Mouse (Mus musculus): ENCODE data around the gene Ppp6r3. TPM values are rescaled to one million over a fixed set of nuclear protein-coding genes. Genes with fewer than 3 reads are reported as not detected.
"Not testable (repeated sequence)": the region's sequence is repeated elsewhere in the genome, so short reads cannot be mapped to it uniquely, and the experiment has no call there.

The Ppp6r3 gene
- total and polyA plus RNA-seq, 2 experiments from 2014 or later = 28.6 to 110 TPM

GRCm38 (mm10) chr19:3589547-3589946 lies 14.0 kb upstream of the Ppp6r3 start:
- H3K27me3 ChIP-seq (ENCODE audit: insufficient read depth, low read length) = no peaks in the 10 kb centered on the region
- peaks cover 32% of the 10 kb centered on the region for H3K36me3 ChIP-seq (ENCODE audit: insufficient read depth)
- no peaks in the 10 kb centered on the region for H3K4me1 ChIP-seq (ENCODE audit: insufficient read depth)
- no peaks in the 10 kb centered on the region for H3K9me3 ChIP-seq (ENCODE audit: low read length)
- H3K4me3 ChIP-seq (ENCODE audit: low read depth, low read length) = no peak overlapping the region
- ATAC-seq (no peak), DNase-seq (no peak)
- 88% methylated on average over 5 of the region's 5 CpGs for WGBS
- H3K4me2 ChIP-seq (ENCODE audit: low read depth) = no peak overlapping the region
- no peak for TF ChIP-seq CTCF (IDR thresholded peaks at IDR 0.05; ENCODE audit: low read depth)
- H3K27ac ChIP-seq (ENCODE audit: low read depth, low read length) = no peak overlapping the region
- no peak overlapping the region for H3K9ac ChIP-seq

- H3K27me3 ChIP-seq (ENCODE audit: insufficient read depth, low read length); H3K27ac ChIP-seq (ENCODE audit: low read depth, low read length); ATAC-seq; H3K4me1 ChIP-seq (ENCODE audit: insufficient read depth); H3K9me3 ChIP-seq (ENCODE audit: low read length); H3K4me3 ChIP-seq (ENCODE audit: low read depth, low read length); H3K9ac ChIP-seq; DNase-seq; H3K4me2 ChIP-seq (ENCODE audit: low read depth): not testable (repeated sequence)
- H3K36me3 ChIP-seq (ENCODE audit: insufficient read depth) = peaks cover 22% of the 10 kb centered on the region
- TF ChIP-seq CTCF (IDR thresholded peaks at IDR 0.05; ENCODE audit: low read depth) = peak; percentile 42
- 90% methylated on average over 5 of the region's 5 CpGs for WGBS
Observed at GRCm38 (mm10) chr19:3587729-3588128, 12.2 kb upstream of the Ppp6r3 start.

DNA sequence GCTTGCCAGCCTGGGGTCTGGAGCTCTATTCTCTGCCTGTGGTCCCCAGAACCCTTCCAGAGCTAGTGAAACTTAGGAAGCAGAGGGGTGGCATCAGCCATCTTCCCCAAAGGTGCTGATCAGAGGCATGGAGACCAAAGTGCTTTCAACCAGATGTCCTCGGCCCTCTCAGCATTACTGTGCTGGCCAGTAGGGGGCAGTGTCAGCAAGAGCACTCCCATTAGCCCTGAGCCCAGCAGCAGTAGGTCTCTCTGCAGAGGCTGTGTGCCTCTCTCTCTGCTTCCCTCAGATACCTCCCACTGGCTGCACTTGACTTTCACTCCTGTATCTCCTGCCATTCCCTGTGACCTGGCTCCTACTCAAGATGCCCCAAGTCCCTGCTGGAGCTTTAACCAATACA lies 11.0 kb upstream of the Ppp6r3 start:
- H3K36me3 ChIP-seq (ENCODE audit: insufficient read depth) = peaks cover 18% of the 10 kb centered on the region
- H3K27me3 ChIP-seq (ENCODE audit: insufficient read depth, low read length) = no peaks in the 10 kb centered on the region
- no peak overlapping the region for H3K4me3 ChIP-seq (ENCODE audit: low read depth, low read length)
- no peak overlapping the region for H3K27ac ChIP-seq (ENCODE audit: low read depth, low read length)
- no peak for ATAC-seq
- TF ChIP-seq CTCF (IDR thresholded peaks at IDR 0.05; ENCODE audit: low read depth) = peak; percentile 69
- no peaks in the 10 kb centered on the region for H3K9me3 ChIP-seq (ENCODE audit: low read length)
- 55% methylated on average over 1 of the region's 1 CpGs for WGBS
- no peak overlapping the region for H3K9ac ChIP-seq
- H3K4me1 ChIP-seq (ENCODE audit: insufficient read depth) = no peaks in the 10 kb centered on the region
- peak; percentile 21 for DNase-seq
- H3K4me2 ChIP-seq (ENCODE audit: low read depth) = no peak overlapping the region

GRCm38 (mm10) chr19:3586026-3586425 lies 10.5 kb upstream of the Ppp6r3 start:
- Histone ChIP-seq H3K27me3 (ENCODE audit: insufficient read depth, low read length) (no peaks in the 10 kb centered on the region), H3K4me1 (ENCODE audit: insufficient read depth) (no peaks in the 10 kb centered on the region), H3K9me3 (ENCODE audit: low read length) (no peaks in the 10 kb centered on the region), H3K36me3 (ENCODE audit: insufficient read depth) (peaks cover 14% of the 10 kb centered on the region), H3K4me3 (ENCODE audit: low read depth, low read length) (no peak overlapping the region), H3K4me2 (ENCODE audit: low read depth) (no peak overlapping the region), H3K27ac (ENCODE audit: low read depth, low read length) (no peak overlapping the region), H3K9ac (no peak overlapping the region)
- DNase-seq (no peak), ATAC-seq (no peak)
- WGBS = 96% methylated on average over 9 of the region's 9 CpGs
- no peak for TF ChIP-seq CTCF (IDR thresholded peaks at IDR 0.05; ENCODE audit: low read depth)

DNA sequence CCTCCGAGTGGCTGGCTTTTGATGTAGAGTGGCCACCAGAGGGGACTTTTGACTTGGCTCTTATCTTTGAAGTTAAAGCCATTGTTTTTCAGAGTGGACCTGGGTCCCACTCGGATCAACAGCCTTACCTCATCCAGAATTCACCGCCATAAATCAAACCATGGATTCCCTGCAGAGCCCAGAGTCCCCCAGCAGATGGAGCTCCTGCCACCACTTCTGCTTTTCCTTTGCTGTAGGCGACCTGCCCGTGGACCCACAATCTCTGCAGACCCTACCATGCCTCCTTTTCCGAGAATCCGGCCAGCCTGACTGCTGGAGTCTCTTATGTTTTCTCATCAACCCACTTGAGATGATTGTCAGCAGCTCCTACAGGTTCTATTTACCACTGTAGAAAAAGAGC lies 5.8 kb upstream of the Ppp6r3 start:
- WGBS = 26% methylated on average over 7 of the region's 7 CpGs
- Histone ChIP-seq H3K4me2 (ENCODE audit: low read depth) (no peak overlapping the region), H3K27me3 (ENCODE audit: insufficient read depth, low read length) (no peaks in the 10 kb centered on the region), H3K36me3 (ENCODE audit: insufficient read depth) (peaks cover 5% of the 10 kb centered on the region), H3K4me1 (ENCODE audit: insufficient read depth) (no peaks in the 10 kb centered on the region), H3K9ac (no peak overlapping the region), H3K27ac (ENCODE audit: low read depth, low read length) (no peak overlapping the region), H3K4me3 (ENCODE audit: low read depth, low read length) (no peak overlapping the region), H3K9me3 (ENCODE audit: low read length) (no peaks in the 10 kb centered on the region)
- ATAC-seq = no peak
- TF ChIP-seq CTCF (IDR thresholded peaks at IDR 0.05; ENCODE audit: low read depth) = peak; percentile 74
- DNase-seq = peak; percentile 68

- Histone ChIP-seq H3K4me2 (ENCODE audit: low read depth) (no peak overlapping the region), H3K4me1 (ENCODE audit: insufficient read depth) (peaks cover 18% of the 10 kb centered on the region), H3K36me3 (ENCODE audit: insufficient read depth) (no peaks in the 10 kb centered on the region), H3K27me3 (ENCODE audit: insufficient read depth, low read length) (no peaks in the 10 kb centered on the region), H3K27ac (ENCODE audit: low read depth, low read length) (no peak overlapping the region), H3K4me3 (ENCODE audit: low read depth, low read length) (no peak overlapping the region), H3K9me3 (ENCODE audit: low read length) (no peaks in the 10 kb centered on the region), H3K9ac (no peak overlapping the region)
- no peak for TF ChIP-seq CTCF (IDR thresholded peaks at IDR 0.05; ENCODE audit: low read depth)
- ATAC-seq (no peak), DNase-seq (no peak)
Observed at GRCm38 (mm10) chr19:3577911-3578290, 2.4 kb upstream of the Ppp6r3 start.

DNA sequence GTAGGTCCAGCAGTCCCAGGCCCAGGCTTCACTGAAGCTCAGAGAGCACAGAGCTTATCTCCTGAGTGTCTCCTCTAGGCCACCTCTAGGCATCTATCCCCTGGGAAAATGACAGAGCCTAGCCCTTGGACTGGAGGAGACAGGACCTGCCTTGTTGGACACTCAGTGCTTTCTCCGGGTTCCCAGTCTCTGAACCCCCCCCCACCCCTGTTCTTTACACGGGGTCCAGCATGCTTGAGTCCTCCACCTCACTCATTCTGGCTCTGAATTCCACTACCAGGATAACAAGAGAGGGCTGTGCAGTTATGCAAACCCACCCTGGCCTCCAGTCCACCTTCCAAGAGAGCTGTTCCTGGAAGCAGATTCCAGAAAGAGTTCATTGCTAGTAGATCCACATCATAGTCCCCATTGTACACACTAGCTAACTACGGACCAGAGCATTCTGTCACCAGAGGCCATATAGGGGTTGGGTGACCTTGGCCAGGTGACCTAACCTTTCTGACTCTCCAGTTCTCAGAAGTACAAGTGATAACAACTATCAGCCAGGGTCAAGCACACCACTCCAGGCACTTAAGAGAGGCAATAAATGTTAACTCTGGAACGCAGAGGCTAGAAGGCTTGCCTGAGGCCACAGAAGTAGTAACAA lies 1.8 kb upstream of the Ppp6r3 start:
- Histone ChIP-seq H3K27ac (ENCODE audit: low read depth, low read length) (0 out of 2 replicates have a peak overlapping the region, but pooled peaks have one; percentile 21), H3K9ac (no peak overlapping the region), H3K9me3 (ENCODE audit: low read length) (no peaks in the 10 kb centered on the region), H3K4me2 (ENCODE audit: low read depth) (no peak overlapping the region), H3K36me3 (ENCODE audit: insufficient read depth) (no peaks in the 10 kb centered on the region), H3K4me3 (ENCODE audit: low read depth, low read length) (no peak overlapping the region), H3K4me1 (ENCODE audit: insufficient read depth) (peaks cover 18% of the 10 kb centered on the region), H3K27me3 (ENCODE audit: insufficient read depth, low read length) (no peaks in the 10 kb centered on the region)
- ATAC-seq = no peak
- DNase-seq = no peak
- WGBS = 90% methylated on average over 4 of the region's 4 CpGs
- TF ChIP-seq CTCF (IDR thresholded peaks at IDR 0.05; ENCODE audit: low read depth) = no peak

Measured in forebrain, postnatal 0 days (tissue).